Mouse (Mus musculus): ENCODE data around the gene Nod1. TPM values are rescaled to one million over a fixed set of nuclear protein-coding genes. Genes with fewer than 3 reads are reported as not detected.

Gene Nod1
- polyA plus RNA-seq, 1 experiment: 0.03 TPM

DNA sequence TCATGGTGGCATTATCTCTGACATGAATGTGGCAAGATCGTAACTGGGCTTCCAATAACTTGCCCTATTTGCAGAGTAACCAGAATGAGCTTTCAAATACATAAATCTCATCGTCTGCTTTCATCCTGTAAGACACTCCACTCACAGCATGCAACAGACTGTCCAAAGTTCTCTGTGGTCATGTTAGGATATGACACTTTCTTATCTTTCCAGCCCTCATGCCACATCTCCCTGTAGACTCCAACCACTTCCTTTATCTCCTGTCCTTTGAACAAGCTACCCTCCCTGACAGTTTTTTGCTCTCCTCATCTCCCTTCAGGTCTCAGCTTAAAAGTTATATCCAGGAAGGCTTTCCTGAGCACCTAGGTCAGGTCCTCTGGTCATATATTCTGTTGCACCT lies 18.8 kb upstream of the Nod1 start:
- Histone ChIP-seq H3K9me3 (ENCODE audit: control insufficient read depth, low read length) (no peaks in the 10 kb centered on the region), H3K4me3 (replicated peaks) (no peak overlapping the region), H3K4me1 (ENCODE audit: control insufficient read depth) (peaks cover 25% of the 10 kb centered on the region), H3K36me3 (ENCODE audit: control insufficient read depth) (no peaks in the 10 kb centered on the region), H3K27me3 (ENCODE audit: control insufficient read depth) (no peaks in the 10 kb centered on the region)
- no peak for TF ChIP-seq GATA1 (IDR thresholded peaks at IDR 0.05; ENCODE audit: low read length)
- TF ChIP-seq TAL1 (IDR thresholded peaks at IDR 0.05; ENCODE audit: low read length): no peak

DNA sequence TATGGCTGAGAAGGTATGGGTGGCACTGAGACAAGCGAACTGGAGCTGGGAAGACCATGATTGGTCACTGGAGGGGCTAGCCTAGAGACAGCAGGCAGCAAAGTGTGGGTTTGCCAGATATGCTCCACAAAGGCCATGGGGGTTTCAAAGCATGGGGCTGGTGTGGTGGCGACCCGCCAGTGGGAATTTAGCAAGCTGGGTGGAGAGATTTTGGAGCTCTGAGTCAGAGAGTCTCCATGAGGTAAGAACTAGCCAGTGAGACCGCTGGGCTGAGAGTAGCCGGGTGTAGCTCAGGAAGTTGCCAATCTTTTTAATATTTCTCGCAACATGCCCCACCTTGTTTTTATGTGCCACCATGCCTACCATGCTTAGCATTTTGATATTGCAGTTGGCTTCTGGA lies 15.7 kb upstream of the Nod1 start:
- Histone ChIP-seq H3K4me1 (ENCODE audit: control insufficient read depth) (peaks cover 22% of the 10 kb centered on the region), H3K4me3 (replicated peaks) (no peak overlapping the region), H3K36me3 (ENCODE audit: control insufficient read depth) (no peaks in the 10 kb centered on the region)

DNA sequence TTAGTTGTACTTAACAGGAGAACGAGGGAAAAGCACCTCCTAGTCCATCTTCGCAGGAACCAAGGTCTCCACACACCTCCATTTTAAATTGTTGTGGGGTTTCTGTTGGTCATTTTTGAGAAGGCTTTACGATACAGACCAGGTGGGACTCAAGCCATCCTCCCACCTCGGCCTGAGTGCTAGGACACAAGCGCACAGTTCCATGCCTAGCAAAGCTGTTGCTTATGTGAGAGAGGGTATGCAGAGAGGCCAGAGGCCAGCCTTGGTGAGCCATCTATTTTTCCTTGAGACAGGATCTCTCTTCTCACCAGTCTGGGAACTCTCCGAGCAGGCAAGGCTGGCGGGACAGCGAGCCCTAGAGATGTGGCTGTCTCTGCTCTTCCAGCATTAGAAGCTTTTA lies 11.7 kb upstream of the Nod1 start:
- Histone ChIP-seq H3K36me3 (ENCODE audit: control insufficient read depth) (no peaks in the 10 kb centered on the region), H3K27me3 (ENCODE audit: control insufficient read depth) (no peaks in the 10 kb centered on the region), H3K9me3 (ENCODE audit: control insufficient read depth, low read length) (no peaks in the 10 kb centered on the region), H3K4me1 (ENCODE audit: control insufficient read depth) (no peaks in the 10 kb centered on the region), H3K4me3 (replicated peaks) (no peak overlapping the region)
- TF ChIP-seq TAL1 (IDR thresholded peaks at IDR 0.05; ENCODE audit: low read length) (no peak), GATA1 (IDR thresholded peaks at IDR 0.05; ENCODE audit: low read length) (no peak)

More for the DNA sequence above, 15.7 kb upstream of the Nod1 start:
- no peaks in the 10 kb centered on the region for H3K9me3 ChIP-seq (ENCODE audit: control insufficient read depth, low read length)
- H3K27me3 ChIP-seq (ENCODE audit: control insufficient read depth): no peaks in the 10 kb centered on the region
- TF ChIP-seq GATA1 (IDR thresholded peaks at IDR 0.05; ENCODE audit: low read length): no peak
- TF ChIP-seq TAL1 (IDR thresholded peaks at IDR 0.05; ENCODE audit: low read length): no peak

DNA sequence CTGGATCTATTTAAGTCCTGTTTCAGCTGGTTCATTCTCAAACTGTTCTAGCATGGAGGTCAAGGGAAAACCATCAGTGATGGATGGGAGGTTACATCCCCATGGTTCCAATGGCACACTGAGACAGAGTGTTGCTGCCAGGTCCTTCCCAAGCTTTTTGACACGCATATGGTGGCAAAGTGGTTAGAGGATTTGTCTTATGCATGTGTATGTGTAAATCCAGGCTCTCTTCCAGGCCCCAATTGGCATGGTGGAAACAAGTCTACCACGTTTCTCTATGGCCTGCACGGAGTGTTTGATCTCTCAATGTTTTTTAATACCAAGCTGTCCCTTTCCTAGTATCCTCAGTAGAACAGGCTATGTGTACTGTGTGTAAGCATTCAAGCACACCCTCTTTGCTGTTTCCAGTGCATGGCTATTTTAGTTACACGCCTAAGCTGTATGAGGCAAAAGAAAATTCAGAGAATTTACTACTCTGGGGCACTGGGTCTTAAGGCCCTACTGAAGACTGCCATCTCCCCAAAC lies 11.2 kb upstream of the Nod1 start:
- H3K4me3 ChIP-seq (replicated peaks): no peak overlapping the region
- TF ChIP-seq GATA1 (IDR thresholded peaks at IDR 0.05; ENCODE audit: low read length): no peak
- TF ChIP-seq TAL1 (IDR thresholded peaks at IDR 0.05; ENCODE audit: low read length): no peak
- no peaks in the 10 kb centered on the region for H3K9me3 ChIP-seq (ENCODE audit: control insufficient read depth, low read length)
- H3K27me3 ChIP-seq (ENCODE audit: control insufficient read depth): no peaks in the 10 kb centered on the region
- H3K4me1 ChIP-seq (ENCODE audit: control insufficient read depth): no peaks in the 10 kb centered on the region
- H3K36me3 ChIP-seq (ENCODE audit: control insufficient read depth): no peaks in the 10 kb centered on the region

DNA sequence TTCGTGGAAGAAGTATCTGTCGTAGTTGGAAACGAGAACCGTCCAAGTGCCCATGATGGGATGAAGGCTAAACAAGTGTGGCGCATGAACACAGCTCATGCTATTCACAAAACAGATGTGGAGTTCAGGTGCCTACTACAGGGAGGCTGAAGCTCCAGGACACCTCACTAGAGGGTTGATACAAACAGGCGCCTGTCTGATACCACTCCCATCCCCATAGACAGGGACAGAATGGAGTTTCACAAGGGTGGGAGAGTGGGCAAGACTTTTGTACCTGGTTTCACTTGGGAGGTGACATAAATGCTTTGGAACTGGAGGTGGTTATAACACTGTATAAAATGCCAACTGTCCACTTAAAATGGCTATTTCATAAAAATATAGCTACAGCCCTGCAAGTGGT lies 7.0 kb upstream of the Nod1 start:
- Histone ChIP-seq H3K36me3 (ENCODE audit: control insufficient read depth) (no peaks in the 10 kb centered on the region), H3K4me1 (ENCODE audit: control insufficient read depth) (no peaks in the 10 kb centered on the region), H3K9me3 (ENCODE audit: control insufficient read depth, low read length) (no peaks in the 10 kb centered on the region), H3K4me3 (replicated peaks) (no peak overlapping the region), H3K27me3 (ENCODE audit: control insufficient read depth) (peaks cover 3% of the 10 kb centered on the region; the same call in 1 of the 2 replicates)
- TF ChIP-seq TAL1 (IDR thresholded peaks at IDR 0.05; ENCODE audit: low read length): no peak
- TF ChIP-seq GATA1 (IDR thresholded peaks at IDR 0.05; ENCODE audit: low read length): no peak

DNA sequence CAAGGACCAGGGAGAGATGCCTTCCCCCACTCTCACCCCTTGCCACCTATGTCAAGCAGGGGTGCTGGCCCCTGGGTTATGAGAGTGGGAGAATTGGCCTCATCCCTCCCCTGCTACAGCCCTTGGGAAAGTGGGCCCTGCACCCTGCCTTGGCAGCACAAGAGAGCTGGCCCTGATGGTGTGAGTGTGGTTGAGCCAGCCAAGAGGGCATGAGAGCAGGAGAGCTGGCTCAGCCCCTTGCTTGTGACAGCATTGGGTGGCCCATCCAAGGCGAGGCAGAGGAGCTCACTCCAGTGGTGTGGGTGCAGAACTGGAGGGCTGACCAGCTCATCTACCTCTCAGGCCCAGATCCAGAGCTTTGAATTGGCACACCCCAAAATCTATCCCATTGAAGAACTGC lies 3.2 kb upstream of the Nod1 start:
- Histone ChIP-seq H3K4me1 (ENCODE audit: control insufficient read depth) (peaks cover 7% of the 10 kb centered on the region), H3K9me3 (ENCODE audit: control insufficient read depth, low read length) (no peaks in the 10 kb centered on the region), H3K27me3 (ENCODE audit: control insufficient read depth) (peaks cover 33% of the 10 kb centered on the region), H3K4me3 (replicated peaks) (no peak overlapping the region), H3K36me3 (ENCODE audit: control insufficient read depth) (no peaks in the 10 kb centered on the region)
- TF ChIP-seq TAL1 (IDR thresholded peaks at IDR 0.05; ENCODE audit: low read length) (no peak), GATA1 (IDR thresholded peaks at IDR 0.05; ENCODE audit: low read length) (no peak)

DNA sequence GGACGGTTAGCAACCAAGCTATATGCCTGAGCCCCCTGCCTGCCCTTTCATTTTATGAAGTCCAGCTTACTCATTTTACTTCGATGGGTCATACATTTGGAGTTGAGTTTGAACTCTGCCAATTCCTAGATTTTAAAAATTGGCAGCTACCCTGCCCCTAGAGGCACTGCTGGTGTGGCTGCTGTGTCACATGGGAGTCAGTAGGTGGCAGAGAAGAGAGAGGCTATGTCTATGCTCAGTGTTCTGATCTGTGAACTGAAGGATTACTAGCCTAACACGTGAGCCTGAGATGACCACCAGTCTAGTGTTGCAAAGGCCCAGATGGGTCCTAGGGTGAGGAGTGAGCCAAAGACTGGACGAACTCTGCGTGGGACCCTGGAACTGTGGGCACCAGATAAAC lies 2.1 kb upstream of the Nod1 start:
- H3K4me1 ChIP-seq (ENCODE audit: control insufficient read depth): peaks cover 7% of the 10 kb centered on the region
- H3K36me3 ChIP-seq (ENCODE audit: control insufficient read depth): no peaks in the 10 kb centered on the region
- no peak overlapping the region for H3K4me3 ChIP-seq (replicated peaks)
- no peaks in the 10 kb centered on the region for H3K9me3 ChIP-seq (ENCODE audit: control insufficient read depth, low read length)
- peaks cover 39% of the 10 kb centered on the region for H3K27me3 ChIP-seq (ENCODE audit: control insufficient read depth)
- TF ChIP-seq TAL1 (IDR thresholded peaks at IDR 0.05; ENCODE audit: low read length) (no peak), GATA1 (IDR thresholded peaks at IDR 0.05; ENCODE audit: low read length) (no peak)

DNA sequence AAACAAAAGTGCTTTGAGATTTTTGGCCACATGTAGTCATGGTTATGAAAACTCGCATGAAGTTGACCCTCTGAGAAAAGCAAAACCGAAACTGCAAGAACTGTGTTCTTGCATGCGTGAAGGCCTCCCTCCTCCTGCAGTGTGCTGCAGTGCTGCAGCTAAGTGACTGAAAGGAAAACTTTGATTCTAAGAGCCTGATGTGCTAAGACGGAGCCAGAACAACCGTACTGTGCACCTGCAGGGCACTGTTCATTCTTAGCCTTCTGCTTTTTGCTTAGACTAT lies 458 bp upstream of the Nod1 start:
- H3K27me3 ChIP-seq (ENCODE audit: control insufficient read depth): peaks cover 39% of the 10 kb centered on the region
- no peaks in the 10 kb centered on the region for H3K9me3 ChIP-seq (ENCODE audit: control insufficient read depth, low read length)
- no peaks in the 10 kb centered on the region for H3K36me3 ChIP-seq (ENCODE audit: control insufficient read depth)
- peaks cover 7% of the 10 kb centered on the region for H3K4me1 ChIP-seq (ENCODE audit: control insufficient read depth)
- TF ChIP-seq TAL1 (IDR thresholded peaks at IDR 0.05; ENCODE audit: low read length) (no peak), GATA1 (IDR thresholded peaks at IDR 0.05; ENCODE audit: low read length) (no peak)
- peak overlapping the region; percentile 62 for H3K4me3 ChIP-seq (replicated peaks)

DNA sequence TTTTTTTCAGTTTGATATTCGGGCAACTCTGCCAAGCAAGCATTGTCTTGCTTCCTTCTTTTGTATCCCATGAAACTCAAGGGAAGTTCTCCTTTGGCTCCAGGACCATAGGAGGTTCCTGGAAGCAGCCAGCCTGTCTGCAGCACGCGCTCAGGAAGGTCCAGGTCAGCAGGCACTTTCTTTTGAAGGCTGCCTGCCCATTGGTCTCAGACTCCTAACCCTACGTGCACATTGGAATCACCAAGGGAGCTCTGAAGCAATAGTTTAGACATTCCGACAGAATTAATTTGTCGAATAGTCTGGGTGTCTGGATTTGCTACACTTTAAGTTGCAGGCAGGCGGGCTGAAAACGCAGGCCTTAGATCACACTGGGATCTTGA lies 691 bp downstream of the Nod1 start:
- peaks cover 39% of the 10 kb centered on the region for H3K27me3 ChIP-seq (ENCODE audit: control insufficient read depth)
- TF ChIP-seq GATA1 (IDR thresholded peaks at IDR 0.05; ENCODE audit: low read length): no peak
- TF ChIP-seq TAL1 (IDR thresholded peaks at IDR 0.05; ENCODE audit: low read length): no peak

DNA sequence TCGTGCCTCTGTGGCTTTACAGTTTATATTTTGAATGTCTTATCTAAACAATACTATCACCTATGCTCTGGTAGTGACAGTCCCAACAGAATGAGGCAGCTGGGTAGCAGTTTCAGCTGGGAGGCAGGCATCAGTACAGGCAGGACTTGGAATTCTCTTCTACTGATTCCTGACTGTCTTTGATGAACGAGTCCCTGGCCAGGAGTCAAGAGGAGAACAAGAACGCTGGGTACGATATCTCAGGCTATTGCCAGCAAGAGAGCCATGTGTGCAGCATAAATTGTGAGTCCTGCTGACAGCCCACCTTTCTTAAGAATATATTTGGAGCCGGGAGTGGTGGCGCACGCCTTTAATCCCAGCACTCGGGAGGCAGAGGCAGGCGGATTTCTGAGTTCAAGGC lies 1.9 kb downstream of the Nod1 start:
- TF ChIP-seq TAL1 (IDR thresholded peaks at IDR 0.05; ENCODE audit: low read length): no peak
- no peak for TF ChIP-seq GATA1 (IDR thresholded peaks at IDR 0.05; ENCODE audit: low read length)
- Histone ChIP-seq H3K36me3 (ENCODE audit: control insufficient read depth) (no peaks in the 10 kb centered on the region), H3K9me3 (ENCODE audit: control insufficient read depth, low read length) (no peaks in the 10 kb centered on the region), H3K27me3 (ENCODE audit: control insufficient read depth) (peaks cover 39% of the 10 kb centered on the region), H3K4me1 (ENCODE audit: control insufficient read depth) (peaks cover 10% of the 10 kb centered on the region), H3K4me3 (replicated peaks) (no peak overlapping the region)

More for the DNA sequence above, 691 bp downstream of the Nod1 start:
- Histone ChIP-seq H3K9me3 (ENCODE audit: control insufficient read depth, low read length) (no peaks in the 10 kb centered on the region), H3K4me3 (replicated peaks) (peak overlapping the region; percentile 62), H3K36me3 (ENCODE audit: control insufficient read depth) (no peaks in the 10 kb centered on the region), H3K4me1 (ENCODE audit: control insufficient read depth) (peaks cover 10% of the 10 kb centered on the region)
